Mouse (Mus musculus): ENCODE measurements around the gene Rbms3.

Gene Rbms3

DNA sequence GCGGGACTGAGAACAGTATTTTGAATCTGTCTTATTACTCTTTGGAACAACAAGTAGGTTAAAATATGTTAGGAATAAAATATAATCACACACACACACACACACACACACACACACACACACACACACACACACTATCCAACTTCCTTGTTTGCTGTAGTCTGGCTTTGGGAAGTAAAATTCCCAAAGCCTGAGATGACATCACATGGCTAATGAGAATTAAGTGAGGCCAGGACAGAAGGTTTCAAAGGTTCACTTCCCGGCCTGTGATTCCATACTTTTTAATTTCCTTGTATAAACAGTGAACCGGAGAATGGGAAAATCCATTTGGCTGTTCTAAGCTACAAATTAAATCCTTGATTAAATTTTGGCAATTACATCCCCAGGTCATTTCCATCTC, 752.9 kb downstream of the Rbms3 start:
- DNase-seq: peak in 1 of 2 experiments; percentile 34

DNA sequence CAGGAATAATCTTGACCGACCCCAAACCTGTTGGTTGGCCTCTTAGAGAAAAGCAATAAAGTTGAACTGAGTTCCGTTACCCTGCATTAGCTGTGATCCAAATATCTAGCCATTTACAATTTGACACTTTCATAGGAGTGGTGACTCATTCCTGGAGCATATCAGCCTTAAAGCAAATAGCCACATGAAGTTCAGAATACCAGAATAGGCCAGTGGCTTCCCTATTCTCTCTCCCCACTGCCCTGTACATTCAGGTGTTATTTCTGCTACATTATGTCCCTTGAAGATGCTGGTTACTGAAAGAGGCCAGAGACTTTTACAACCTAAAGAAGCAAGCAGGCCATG, 755.8 kb downstream of the Rbms3 start:
- no peak for DNase-seq

DNA sequence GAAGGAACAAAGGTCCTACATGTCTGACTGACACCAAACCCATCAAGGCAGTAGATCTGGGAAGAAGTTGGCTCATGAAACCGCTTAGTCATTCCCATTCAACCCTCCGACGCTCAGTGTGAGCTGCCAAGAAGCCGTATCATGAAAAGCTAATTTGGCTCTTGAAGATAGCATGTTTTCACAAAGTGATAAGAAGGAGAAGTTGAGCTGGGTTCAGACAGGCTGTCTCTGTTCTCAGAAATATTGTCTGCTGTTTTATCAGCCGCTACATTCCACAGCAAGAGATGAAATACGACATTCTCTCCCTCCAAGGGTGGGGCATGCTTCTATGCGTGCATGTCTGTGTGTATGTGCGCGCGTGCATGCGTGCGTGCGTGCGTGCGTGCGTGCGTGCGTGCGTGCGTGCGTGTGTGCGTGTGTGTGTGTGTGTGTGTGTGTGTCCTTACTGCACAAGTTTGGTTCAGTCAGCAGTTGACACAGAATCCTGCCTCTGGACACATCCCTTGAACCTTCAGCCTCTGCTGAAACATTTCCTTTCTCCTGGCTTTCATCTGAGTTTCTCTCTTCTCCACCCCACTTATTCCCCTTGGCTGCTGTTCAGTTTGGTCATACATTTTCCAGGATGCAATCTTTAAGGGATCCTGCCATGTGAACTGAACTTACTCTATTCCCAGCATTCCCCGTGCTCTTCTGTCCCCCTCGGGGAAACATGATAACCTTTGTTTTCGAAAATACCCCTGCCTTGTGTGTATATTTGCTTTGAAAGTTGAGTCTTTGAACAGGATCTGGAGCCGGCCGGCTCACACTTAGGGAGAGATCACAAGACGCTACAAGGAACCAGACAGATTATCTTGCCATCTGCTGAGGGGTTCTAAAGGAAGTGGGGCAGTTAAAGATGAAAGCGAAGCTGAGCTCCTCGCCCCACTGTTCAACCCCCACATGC, 756.4 kb downstream of the Rbms3 start:
- peak; percentile 20 to 40 for DNase-seq

DNA sequence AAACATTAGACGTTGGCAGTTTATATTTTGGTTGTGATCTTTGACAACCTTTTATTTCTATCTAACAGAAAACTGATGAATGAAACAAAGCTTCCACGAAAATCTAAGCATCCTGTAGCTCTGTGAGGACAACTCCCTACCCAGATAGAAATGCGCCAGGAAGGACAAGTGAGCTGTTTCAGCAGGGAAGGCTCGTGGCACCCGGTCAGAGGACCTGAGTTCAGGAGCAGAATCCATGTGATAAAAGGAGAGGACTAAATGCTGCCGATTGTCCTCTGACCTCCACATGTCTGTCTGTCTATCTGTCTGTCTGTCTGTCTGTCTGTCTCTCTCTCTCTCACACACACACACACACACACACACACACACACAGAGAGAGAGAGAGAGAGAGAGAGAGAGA, 757.4 kb downstream of the Rbms3 start:
- DNase-seq: no peak

DNA sequence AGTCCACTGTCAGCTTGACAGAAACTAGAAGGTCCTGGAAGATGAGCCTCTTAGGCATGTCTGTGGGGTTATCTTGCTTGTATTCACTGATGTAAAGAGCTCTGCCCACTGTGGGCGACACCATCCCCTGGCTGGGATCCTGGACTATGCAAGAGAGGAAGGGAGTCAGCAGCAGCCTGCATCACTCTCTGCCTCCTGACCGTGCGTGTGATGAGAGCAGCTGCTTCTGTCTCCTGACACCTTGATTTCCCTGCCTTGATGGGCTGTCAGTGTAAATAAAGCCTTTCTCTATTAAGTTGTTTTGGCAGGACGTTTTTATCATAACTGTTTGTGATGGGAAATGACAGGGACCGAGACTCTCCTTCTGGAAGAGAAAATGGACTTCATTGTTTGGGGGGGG, 758.1 kb downstream of the Rbms3 start:
- DNase-seq: no peak

DNA sequence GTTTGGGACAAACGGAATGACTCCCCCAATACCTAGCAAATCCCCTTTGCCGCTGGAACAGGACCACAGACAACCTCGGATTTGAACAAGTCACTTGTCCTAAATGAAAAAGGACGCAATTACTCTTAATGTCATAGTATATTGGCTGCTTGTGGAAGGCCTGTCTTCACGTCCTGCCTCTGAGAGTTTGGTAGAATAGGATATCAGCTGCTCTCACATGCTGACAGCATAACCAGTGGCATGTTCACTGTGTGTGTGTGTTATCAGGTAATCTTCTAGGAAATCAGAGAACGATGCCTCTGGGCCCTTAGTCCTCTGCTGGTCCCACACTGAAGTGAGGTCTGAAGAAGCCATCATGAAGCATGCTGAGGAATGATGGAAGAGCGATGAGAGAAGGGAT, 763.7 kb downstream of the Rbms3 start:
- DNase-seq: no peak

DNA sequence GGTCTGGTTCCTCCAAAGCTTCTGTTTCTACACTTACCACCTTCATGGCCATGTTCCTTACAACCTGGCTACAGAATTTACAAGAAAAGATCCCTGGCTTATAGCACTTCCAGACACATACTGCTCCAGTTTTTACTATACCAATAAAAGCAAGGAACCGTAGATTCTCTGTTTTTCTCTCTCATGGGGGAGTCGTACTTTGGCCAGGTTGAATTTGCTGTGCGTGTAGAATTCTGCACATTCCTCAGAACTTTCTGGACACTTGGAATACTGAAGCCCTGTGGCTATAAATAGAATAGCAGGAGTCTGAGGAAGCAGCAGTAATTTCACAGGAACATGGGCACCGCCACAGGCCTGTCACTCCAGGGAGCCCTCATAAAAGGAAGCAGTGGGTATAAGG, 766.1 kb downstream of the Rbms3 start:
- DNase-seq: peak; percentile 48 to 71

DNA sequence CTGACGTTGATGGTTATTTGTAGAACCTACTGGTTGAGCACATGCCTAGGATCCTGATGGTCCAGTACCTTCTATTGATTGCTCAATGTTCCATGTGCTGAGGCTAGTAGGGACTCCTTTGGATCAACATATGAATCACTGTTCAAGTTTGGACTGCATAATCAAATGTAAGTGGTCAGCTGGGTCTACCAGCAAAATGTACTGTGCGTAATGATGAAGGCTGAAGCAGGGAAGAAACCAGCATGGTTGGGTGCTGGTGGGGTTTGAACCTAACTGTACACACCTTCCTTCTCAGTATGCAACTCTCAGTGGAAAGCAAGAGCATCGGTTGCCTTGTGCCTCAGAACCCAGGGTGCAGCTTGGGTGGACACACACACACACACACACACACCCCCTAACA, 767.4 kb downstream of the Rbms3 start:
- DNase-seq: no peak

DNA sequence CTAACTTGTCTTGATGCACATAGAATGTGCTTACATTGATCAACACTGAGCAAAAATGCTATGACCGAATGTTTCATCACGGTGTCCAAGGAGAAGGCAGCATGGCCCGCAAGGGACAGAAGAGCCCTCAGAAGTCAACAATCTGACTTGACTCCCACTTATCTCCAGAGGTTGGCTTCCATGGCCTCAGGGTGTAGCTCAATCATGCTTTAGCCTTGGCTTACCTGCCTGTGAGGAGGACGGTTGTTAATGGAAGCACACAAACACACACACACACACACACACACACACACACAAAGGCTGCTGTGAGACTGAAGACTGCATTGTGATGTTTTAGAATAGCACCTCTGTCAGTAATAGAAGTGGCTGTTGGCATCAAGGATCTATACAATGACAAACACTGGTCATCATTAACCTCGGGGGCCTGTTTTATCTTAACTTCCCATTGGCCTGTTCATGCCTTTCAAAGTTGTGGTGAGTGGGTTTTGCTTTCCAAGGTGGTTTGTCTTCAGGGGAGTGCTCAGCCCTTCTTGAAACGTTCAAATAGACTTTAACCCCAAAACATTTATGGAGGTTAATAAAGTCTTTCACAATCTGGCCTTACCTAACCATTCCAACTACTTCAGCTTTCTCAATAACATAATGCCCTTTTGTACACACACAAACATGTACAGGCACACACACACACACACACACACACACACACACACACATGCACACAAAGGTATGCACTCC, 771.7 kb downstream of the Rbms3 start:
- no peak for DNase-seq

DNA sequence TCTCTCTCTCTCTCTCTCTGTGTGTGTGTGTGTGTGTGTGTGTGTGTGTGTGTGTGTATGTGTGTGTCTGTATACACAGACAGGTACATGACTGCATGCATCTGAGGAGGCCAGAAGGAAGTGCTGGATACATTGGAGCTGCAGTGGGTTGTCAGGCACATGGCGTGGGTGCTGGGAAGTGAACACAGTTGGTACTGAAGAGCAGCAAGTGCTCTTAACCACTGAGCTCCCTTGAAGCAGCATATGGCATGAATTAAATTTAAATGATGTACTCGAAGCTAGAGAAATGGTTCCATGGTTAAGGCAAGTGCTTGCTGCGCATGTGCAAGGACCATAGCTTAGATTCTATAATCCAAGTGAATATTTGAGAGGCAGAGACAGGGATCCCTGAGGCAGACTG, 772.6 kb downstream of the Rbms3 start:
- DNase-seq: no peak

DNA sequence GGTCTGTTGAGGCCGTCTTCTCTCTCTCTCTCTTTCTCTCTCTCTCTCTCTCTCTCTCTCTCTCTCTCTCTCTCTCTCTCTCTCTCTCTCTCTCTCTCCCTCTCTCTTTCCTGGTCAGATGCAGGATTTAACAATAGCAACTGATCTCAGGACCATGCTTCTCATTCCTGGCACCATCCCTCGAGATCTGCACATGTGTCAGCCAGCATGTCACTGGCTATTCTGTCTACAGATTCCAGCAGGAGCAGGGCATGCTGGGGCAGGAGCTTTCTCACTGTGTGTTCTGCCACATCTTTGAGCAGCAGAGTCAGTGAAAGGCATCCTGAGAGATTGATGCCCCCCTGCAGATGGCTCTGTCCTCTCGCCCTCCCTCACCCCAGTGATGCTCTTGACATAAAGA, 774.0 kb downstream of the Rbms3 start:
- no peak for DNase-seq

DNA sequence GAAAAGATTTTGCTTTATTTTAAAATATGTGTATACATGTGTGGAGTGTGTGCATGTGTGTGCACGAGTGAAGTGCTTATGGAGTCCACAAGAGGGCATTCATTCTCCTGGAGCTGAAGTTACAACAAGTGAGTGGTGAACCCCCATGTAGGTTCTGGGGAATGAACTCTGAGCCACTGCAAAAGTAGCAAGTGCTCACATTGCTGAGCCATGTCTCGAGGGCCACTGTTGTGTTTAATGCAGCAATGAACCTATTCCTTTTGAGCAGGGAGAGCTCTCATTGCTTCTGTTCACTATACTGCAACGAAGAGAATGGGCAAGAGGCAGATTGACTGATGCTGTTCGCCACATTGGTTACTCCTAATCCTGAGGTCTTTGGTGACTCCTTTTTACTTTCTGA, 780.8 kb downstream of the Rbms3 start:
- DNase-seq: no peak

DNA sequence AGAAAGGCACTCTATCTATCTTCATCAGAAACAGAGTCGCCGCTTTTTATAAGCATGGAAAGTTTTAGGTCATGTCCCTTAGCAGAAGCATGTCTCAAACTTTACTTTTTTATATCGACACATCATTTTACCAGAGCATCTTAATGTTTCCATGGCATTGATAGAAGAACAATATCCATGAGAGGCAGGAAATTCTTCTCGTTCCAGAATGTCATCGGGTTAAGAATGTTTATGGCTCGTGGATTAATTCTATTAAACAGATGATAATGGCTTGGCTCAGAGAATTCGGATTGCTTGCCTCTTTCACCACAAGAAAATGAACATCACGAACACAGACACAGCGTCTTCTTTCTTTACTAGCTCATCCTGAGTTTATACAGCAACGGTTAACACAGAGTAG, 781.5 kb downstream of the Rbms3 start:
- peak in 1 of 2 experiments; percentile 4 for DNase-seq

DNA sequence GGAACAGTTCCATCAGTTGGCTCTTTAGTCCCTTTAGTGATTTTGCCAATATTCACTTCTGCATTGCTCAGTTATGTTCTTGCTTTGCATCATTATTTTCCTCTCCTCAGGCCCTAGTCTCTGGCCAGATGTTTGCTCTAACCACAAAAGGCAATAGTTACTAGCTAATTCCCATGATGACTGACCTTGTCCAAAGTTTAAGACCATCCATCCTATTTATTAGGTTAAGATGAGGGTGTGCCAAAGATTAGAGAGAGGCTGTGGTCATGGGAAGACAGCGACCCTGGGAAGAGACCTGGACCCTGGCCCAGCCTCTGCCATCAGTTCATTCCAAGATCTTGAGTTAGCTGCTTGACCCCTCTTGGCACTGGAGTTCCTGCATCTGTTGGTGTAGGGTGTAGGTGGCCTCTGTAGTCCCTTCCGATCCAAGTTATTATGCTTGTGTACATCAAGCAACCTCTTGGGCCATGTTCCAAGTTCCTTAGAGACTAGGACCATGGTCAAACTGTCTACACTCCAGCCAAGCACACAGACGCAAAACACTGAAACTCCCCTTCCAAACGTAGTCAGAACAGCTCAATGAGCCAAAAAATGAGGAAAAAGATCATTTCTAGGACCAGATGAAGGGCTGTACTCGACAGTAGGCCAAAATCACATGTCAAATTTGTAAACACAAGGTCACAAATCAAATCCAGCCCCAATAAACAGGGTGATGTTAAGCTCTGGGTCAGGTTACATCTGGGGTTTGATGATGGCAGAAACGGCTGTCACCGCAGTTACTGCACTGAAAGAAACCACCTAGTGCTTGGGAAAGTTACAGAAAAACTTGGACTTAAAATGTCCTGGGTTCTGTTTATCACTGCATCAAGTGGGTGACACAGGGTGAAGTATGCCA, 782.2 kb downstream of the Rbms3 start:
- peak; percentile 58 to 72 for DNase-seq

DNA sequence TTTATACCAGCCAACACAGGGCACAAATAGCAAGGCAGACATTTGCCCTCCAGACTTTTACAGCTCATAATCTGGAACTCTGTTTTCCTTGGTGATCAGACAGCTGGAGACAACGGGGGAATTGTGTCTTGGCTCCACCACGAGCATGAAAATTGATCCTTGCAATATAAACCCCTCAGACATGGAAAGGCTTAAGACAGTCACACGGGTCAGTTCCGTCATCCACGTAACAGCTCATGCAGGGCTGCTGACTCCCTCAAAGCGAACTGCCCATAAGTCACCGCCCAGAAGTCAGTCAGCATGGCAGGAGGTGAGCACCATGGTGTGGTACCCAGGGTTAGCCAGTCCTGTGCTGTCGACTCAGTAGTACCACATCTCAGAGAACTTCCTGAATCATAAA, 794.8 kb downstream of the Rbms3 start:
- DNase-seq: no peak

DNA sequence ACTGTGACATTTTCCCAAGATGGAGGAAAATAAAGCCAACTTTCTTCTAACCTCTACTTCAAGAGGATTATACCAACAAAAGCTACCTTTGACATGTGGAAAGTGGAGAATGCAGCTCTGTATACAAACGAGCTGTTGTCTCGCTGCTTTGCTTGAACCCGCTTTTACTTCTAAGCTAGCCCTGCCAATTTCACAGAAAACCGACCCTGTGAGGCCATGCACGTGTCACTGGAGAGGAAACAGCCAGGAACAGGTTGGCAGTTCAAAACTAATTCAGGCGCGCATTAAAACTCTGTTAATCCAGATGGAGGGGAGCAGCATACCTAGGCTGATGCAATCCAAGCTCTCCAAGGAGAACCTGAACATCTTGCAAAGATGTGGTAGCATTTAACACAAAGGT, 796.0 kb downstream of the Rbms3 start:
- DNase-seq: no peak

DNA sequence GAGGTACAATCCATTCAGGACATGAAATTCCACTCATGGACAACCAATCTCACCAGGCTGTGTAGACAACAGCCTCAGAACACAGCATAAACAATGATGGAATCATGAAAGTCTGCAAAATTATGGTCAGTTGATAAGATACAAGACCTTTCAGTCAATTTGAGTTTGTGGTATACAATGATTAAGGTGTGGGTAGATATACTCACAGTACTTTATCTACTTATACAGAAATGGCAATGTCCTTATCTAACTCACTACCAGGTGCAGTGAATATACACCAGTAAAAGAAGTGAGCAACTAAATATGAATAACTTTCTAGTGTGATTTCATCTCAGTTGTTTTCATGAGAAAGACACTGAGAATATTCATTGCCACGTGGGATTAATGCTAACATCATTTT, 796.9 kb downstream of the Rbms3 start:
- DNase-seq: no peak

DNA sequence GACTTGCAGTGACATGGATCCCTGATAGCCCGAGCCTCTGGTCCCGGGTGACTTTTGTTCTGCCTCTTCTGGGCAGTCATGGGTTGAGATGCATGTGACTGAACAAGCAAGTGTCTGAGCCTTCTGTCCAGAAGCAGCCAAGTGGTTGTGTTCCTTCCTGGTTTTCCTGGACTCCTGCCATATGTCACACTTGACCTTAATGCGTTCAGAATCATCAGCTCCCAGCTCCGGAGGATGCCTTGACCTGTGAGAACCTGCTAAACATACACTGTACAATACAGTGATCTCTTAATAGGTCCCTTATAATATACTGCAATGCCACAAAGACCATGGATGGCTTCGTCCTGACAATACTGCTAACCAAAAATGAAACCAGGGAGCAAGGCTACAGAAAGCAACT, 798.3 kb downstream of the Rbms3 start:
- DNase-seq: peak in 1 of 2 experiments; percentile 7

DNA sequence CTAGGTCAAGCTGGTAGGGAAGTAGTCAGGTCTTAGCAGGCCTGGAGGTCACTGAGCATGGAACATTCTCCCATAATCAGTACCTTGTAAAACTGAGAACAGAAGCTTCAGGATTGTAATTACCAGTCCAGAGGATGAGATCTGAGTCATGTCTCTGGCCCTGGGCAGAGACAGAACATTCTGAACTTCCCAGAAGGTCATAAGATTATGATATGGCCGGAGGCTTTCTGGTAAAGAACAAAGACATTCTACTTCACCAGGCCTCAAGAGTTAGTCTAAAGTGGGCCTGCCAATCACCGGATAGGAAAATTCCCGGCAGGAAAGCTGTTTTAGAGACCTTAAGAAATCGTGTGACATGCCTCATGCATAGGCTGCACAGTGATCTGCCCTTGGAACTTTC, 799.8 kb downstream of the Rbms3 start:
- no peak for DNase-seq

DNA sequence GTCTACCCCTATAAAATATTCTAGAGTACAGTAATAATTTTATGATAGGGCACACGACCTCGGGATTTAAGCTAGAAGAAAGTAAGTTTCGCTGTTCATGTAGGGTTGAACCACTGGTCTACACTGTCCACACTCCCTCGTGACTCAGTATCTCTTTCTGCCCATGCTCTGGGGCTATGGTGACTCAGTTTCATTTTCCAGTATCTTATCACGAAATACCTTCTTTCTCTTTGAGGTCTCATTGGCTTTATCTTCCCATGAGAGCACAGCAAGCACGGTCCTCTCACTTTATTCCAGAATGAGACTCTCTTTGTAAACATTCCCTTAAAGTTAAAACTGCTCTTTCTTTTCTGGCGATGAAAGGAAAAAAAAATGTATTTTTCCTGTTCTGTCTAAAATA, 808.1 kb downstream of the Rbms3 start:
- DNase-seq: no peak

DNA sequence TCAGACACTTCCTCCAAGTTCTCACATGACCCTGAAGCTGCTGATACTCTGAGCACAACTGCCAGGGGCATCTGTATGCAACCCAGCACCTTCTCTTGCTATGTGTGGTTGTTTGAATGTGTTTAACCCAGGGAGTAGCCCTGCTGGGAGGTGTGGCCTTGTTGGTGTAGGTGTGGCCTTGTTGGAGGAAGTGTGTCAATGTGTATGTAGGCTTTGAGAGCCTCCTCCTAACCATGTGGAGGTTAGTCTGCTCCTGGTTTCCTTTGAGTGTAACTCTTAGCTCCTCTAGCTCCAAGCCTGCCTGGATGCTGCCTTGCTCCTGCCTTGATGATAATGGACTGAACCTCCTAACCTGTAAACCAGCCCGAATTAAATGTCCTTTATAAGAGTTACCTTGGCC, 812.5 kb downstream of the Rbms3 start:
- DNase-seq: no peak

DNA sequence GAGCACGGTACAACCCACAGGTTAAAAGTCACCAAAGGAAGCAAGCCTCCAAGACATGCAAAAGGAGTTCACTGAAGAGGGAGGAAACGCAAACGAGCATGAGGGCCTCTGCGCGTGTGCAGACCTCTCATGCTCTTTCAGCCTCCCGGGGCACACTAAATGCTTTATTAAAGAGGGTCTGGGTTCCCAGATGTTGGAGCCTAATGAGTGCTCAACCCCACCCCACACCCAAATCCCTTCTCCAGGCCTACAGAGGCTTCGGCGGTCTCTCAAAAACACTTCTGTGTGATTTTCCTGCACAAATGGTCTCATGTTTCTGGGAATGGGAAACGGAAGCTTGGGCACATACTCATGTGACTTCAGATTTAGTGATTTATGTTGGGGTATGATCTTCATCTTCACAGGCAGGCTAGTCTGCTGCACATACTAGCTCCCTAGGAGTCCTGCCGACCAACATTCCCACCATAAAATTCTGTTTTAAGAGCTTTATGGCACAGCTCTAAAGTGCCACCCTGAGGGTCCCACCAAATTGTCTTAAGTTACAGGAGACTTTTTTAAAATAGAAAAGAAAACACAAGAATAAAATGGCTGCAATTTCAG, 815.1 kb downstream of the Rbms3 start:
- DNase-seq: no peak

DNA sequence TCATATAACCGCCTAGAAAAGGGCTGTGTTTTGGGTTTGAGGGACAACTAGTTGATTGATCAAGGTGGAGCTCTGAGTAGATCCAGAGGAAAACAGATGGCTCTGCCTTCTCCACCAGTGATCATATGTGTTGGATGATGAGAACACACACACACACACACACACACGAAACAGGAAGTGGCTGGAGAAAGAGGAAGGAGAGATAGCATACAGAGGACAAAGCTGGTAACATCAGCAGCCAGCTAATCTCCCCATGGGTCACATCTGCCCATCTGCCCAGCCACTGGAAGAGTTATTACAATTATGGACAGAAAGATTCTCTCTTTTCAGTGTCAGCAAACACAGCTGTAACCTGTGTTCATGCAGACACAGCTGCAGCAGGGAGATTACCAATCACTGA, 816.3 kb downstream of the Rbms3 start:
- DNase-seq: no peak
